Mouse (Mus musculus): Measurements from ENCODE around the gene Fancg. TPM values are rescaled to one million over a fixed set of nuclear protein-coding genes. Genes with fewer than 3 reads are reported as not detected.

The Fancg gene
- total RNA-seq (2023; ENCODE audit: inconsistent age): 27.0 to 33.5 TPM (median 32.5 TPM) in 4 replicates

GRCm38 (mm10) chr4:43010161-43011038 is at the start of gene Fancg:
Gene Fancg (minus strand): TSS chr4:43010506.

DNA sequence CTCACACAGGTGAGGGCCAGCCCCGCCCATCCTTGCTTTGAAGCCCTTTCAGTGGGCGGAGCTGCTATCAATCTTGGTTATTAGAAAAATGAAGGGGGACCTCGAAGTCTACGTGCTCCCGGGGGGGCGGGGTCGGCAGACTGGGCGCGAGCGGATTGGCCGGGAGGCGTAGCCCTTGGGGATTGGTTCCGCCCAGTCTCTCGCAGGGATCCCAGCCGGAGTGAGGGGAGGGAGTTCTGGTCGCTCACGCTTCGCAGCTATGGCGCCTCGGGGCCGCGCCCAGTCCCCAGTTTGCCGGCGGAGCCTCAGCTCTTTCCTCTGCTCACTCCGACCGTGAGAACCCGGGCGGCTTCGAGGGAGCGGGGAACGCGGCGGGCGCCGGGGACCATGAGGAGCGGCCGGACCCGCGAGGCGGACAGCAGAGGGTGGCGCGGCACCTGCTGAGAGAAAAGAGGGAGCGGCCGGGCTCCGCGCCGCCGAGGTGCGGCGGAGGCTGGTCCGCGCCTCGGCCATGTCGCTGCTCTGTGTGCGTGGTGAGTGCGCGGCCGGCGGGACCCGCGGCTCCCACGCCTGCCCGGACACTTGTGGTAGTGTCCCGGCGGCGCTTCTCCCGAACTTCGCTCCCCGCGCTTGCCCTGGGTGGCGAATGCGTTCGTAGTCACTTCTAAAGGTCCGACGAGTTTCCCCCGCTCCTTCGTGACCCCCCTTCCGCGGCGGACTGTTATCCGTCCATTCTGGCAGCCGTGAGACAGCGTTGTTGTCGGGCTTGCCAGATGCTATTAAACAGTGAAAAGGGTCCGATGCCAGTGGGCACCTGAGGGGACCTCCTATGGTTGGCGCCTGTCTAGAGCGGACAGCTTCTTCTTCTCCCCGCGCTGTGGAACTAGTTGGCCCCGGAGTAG is 48.7 kb upstream of the Fancg start, which contains the start of gene Unc13b:
Gene Unc13b, plus strand, starts transcription at position 201 of the 902 bp plus-strand sequence.

GRCm38 (mm10) chr4:43045659-43046302 is 35.5 kb upstream of the Fancg start, which contains the start of gene Fam214b:
Gene Fam214b (minus strand): TSS chr4:43046220.

DNA sequence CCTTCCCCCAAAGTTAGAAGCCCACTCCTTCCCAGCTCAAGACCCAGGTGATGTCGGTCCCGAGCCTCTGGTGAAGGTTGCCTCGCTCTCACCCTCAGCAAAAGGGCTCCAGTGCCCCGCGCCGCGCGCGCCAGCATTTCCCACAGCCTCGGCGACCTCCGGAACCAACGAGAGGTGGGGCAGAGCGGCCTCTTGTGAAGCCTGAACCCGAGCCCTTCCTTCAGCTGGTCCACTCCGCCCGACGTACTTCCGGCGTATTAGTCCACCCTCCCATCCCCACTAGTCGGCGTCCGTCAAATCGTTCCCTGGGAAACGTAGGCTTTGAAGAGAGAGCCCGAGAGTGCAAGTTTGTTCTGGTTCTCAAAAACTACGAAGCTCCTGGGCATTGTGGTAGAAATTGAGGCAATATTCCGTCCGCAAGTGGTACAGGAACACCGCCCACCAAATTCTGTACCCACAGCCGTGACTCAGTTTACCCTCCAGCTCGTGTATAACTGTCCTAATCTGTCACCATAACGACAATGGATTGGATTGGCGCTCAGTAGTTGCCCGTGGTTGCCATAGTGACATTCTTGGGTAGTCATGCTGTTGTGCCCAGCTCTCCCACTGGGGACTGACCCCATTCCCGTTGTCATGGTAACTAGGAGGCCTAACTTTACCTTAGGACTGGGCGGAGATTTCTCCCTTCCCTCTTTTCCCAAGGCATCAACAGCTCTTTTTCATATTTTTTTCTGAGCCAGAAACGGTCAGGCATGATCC is 21.1 kb upstream of the Fancg start, which contains the start of gene Stoml2:
Gene Stoml2, minus strand, starts transcription at position 474 of the 759 bp plus-strand sequence.

DNA sequence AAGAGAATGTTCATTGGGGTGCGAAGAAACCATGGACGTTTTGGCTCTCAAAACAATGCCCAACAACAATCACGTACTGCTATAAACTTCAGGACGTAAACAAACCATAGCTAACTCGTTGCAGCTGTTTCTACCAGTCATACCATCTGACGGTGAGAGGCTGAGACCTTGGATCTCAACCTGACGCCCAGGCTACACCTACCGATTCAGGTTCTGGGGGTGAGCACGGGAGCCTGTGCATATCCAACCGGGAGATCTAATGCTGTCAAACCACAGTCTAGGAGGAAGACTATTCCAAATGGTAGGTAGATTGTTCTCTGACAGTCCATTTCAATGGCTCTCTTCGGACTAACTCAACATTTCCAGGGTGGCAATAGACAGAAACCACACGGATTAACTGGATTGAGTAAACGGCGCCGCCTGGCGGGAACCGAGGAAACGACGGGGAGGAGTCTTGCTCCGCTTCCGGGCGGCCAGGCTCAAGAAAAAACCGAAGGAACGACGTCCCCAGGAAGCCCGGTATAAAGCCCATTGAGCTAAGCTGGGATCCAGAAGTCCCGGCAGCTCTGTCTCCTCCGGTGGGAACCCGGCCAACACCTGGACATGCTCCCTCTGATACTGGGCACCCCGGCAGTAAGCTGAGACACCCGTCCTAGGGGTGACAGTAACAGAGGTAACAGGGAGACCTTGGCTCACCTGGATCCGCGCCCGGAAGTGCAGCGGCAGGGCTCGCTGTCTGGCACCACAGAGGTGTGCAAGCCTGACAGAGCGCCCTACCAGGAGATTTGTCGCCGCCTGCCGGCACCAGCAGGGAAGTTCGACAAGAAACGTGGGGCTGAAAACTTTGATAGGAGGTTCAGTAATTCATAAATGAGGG is 15.0 kb upstream of the Fancg start, which contains the start of gene Pigo:
Gene Pigo, minus strand, starts transcription at position 736 of the 877 bp plus-strand sequence.

GRCm38 (mm10) chr4:43000141-43000986 is 9.9 kb downstream of the Fancg start, which contains the start of gene Vcp:
Gene Vcp (minus strand): TSS chr4:43000507.

DNA sequence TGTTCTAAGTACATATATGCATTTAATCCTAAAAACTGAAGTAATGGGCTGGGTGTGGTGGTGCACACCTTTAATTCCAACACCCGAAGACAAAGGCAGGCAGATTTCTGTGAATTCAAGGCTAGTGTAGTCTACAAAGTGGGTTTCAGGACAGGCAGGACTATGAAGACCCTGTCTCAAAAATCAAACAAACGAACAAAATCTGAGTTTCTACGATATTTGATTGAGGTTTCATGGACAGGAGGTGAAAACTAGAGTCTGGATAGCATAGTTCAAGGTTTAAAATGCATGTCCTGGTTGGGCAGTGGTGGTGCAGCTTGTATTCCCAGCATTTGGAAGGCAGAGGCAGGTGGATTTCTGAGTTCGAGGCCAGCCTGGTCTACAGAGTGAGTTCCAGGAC is 41.0 kb downstream of the Fancg start, which contains the start of gene 1700022I11Rik:
Gene 1700022I11Rik, plus strand, starts transcription at position 301 of the 400 bp plus-strand sequence.

Other genes with a start within 250 kb of the Fancg start
- not detected in 4 replicates for gene Ccl21a, start 236.5 kb downstream of the Fancg start, total RNA-seq (2023; ENCODE audit: inconsistent age)
- gene Fam205a1, start 156.6 kb downstream of the Fancg start, total RNA-seq (2023; ENCODE audit: inconsistent age): not detected in 4 replicates
- gene Gm12394, start 153.7 kb downstream of the Fancg start, total RNA-seq (2023; ENCODE audit: inconsistent age): not detected in 4 replicates
- gene Fam205c, start 136.3 kb downstream of the Fancg start, total RNA-seq (2023; ENCODE audit: inconsistent age): not detected in 4 replicates
- not detected in 4 replicates for gene Phf24, start 93.8 kb downstream of the Fancg start, total RNA-seq (2023; ENCODE audit: inconsistent age)
- 28.3 to 37.5 TPM (median 35.7 TPM) in 4 replicates for gene Dnajb5, start 60.7 kb downstream of the Fancg start, total RNA-seq (2023; ENCODE audit: inconsistent age)
- 0.18 TPM in 1 of 4 replicates, not detected in the others for gene 1700022I11Rik, start 40.9 kb downstream of the Fancg start, total RNA-seq (2023; ENCODE audit: inconsistent age)
- 107 to 113 TPM (median 110 TPM) in 4 replicates for gene Vcp, start 10.0 kb downstream of the Fancg start, total RNA-seq (2023; ENCODE audit: inconsistent age)
- gene Pigo, start 15.3 kb upstream of the Fancg start, total RNA-seq (2023; ENCODE audit: inconsistent age): 37.4 to 52.2 TPM (median 41.8 TPM) in 4 replicates
- gene Stoml2, start 21.2 kb upstream of the Fancg start, total RNA-seq (2023; ENCODE audit: inconsistent age): 72.2 to 98.5 TPM (median 78.3 TPM) in 4 replicates
- 19.5 to 28.8 TPM (median 22.1 TPM) in 4 replicates for gene Fam214b, start 35.7 kb upstream of the Fancg start, total RNA-seq (2023; ENCODE audit: inconsistent age)
- 0.60 to 1.3 TPM (median 0.92 TPM) in 4 replicates for gene Unc13b, start 48.4 kb upstream of the Fancg start, total RNA-seq (2023; ENCODE audit: inconsistent age)